Mouse (Mus musculus): ENCODE results near the gene Tbl1x.

DNA sequence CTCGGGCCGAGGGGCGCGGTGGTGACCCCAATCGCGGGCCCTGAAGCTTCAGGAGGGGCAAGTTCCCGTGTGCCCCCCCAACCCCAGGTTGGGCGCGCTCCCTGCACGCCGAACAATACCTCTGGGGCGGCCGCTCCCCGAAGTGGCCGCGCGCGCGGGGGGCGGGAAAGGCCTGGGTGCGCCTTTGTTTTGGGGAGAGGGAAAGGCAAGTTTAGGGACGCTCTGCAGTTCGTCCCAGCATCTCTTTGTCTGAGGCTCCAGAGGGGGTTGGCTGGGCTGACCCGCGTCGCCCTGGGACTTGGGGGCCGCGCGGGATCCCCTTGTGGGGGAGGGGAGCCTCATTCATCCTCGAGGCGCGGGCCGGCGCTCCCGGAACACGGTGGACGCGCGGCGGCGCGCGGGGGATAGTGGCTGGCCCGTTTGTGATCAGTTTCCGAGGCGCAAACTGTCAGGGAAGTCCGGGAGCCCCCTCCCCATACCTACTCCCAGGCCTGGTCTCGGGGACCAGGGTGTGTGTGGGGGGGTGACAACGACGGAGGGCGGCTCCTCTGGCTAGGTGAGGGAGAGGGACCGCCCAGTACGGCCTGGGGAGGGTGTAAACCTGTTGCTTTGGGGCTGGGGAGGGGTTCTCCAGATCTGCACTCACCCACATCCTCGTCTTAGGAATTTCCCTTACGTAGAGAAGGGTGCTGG, 634 bp downstream of the Tbl1x start:
- TF ChIP-seq CTCF (IDR thresholded peaks at IDR 0.05; ENCODE audit: control insufficient read depth, insufficient read depth, insufficient read length) (no peak), USF1 (IDR thresholded peaks at IDR 0.05; ENCODE audit: low read depth) (no peak), CEBPB (IDR thresholded peaks at IDR 0.05; ENCODE audit: low read depth) (no peak), MAX (IDR thresholded peaks at IDR 0.05) (no peak)

All from C2C12 (cell line).